Mouse (Mus musculus) heart, embryonic 14.5 days (tissue): Measurements from ENCODE around the gene Cdkn1b. TPM values are rescaled to one million over a fixed set of nuclear protein-coding genes. Genes with fewer than 3 reads are reported as not detected.

Source experiments
- ATAC-seq: fragments of 200-750 bp; cut with Nextera tagmentation; 2 replicates; pipeline ENCODE4 v1.8.0; 2017; ENCODE audit warnings: low read depth, moderate TSS enrichment; ENCODE audit not compliant: insufficient number of reproducible peaks, insufficient read depth, low FRiP score
- H3K27ac ChIP-seq, 2 experiments: fragments of 200-500 bp in 1 of 2; fragments of 300-500 bp in 1 of 2; sonication (generic) in 1 of 2; replicated peaks in 1 of 2; 2 replicates each; pipeline ENCODE4 v1.5.1; 2012 to 2014; ENCODE audit warnings: low read depth in 2 of 2, low read length in 2 of 2, control low read depth in 1 of 2, mild to moderate bottlenecking in 1 of 2, mixed read lengths in 1 of 2; ENCODE audit not compliant: control insufficient read depth in 1 of 2, insufficient read depth in 1 of 2
- H3K27me3 ChIP-seq: fragments of 300-500 bp; sonication (generic); 2 replicates; pipeline ENCODE4 v1.6.1; 2014; ENCODE audit warnings: mild to moderate bottlenecking, low read length, control low read depth; ENCODE audit not compliant: control insufficient read depth, insufficient read depth
- H3K36me3 ChIP-seq: fragments of 300-500 bp; sonication (generic); 2 replicates; pipeline ENCODE4 v1.6.1; 2014; ENCODE audit warnings: mild to moderate bottlenecking, control low read depth, low read length, mixed read lengths; ENCODE audit not compliant: control insufficient read depth, insufficient read depth
- H3K4me1 ChIP-seq, 2 experiments: fragments of 200-500 bp in 1 of 2; fragments of 300-500 bp in 1 of 2; sonication (generic) in 1 of 2; 2 replicates each; pipeline ENCODE4 v1.6.1; 2012 to 2014; ENCODE audit warnings: low read length in 2 of 2, control low read depth in 1 of 2, mixed read lengths in 1 of 2; ENCODE audit not compliant: control insufficient read depth in 2 of 2, insufficient read depth in 2 of 2
- H3K4me2 ChIP-seq: fragments of 300-500 bp; sonication (generic); 2 replicates; pipeline ENCODE4 v1.6.1; 2014; ENCODE audit warnings: mild to moderate bottlenecking, low read length
- H3K4me3 ChIP-seq, 2 experiments: fragments of 200-500 bp in 1 of 2; fragments of 300-500 bp in 1 of 2; sonication (generic) in 1 of 2; 2 replicates each; pipeline ENCODE4 v1.5.1; 2012 to 2014; ENCODE audit warnings: low read length in 2 of 2, mild to moderate bottlenecking in 2 of 2, control low read depth in 1 of 2, low read depth in 1 of 2, moderate library complexity in 1 of 2; ENCODE audit not compliant: control insufficient read depth in 1 of 2, insufficient read depth in 1 of 2
- H3K9ac ChIP-seq: fragments of 300-500 bp; sonication (generic); 2 replicates; pipeline ENCODE4 v1.6.1; 2014; ENCODE audit warnings: mild to moderate bottlenecking, low read length
- H3K9me3 ChIP-seq: fragments of 300-500 bp; sonication (generic); 2 replicates; pipeline ENCODE4 v1.6.1; 2016; ENCODE audit warnings: low read length, control low read depth; ENCODE audit not compliant: control insufficient read depth
- WGBS: fragments of 180-500 bp; shearing (Covaris S2); extraction: QIAGEN DNeasy Blood & Tissue Kit; methylation state at CpG from one replicate; pipeline ENCODE4 v1.1.7; 2014; 5-methylcytosine and 5-hydroxymethylcytosine counted together
- polyA plus RNA-seq: library from polyadenylated mRNA; unstranded; fragments of >200 nt; fragmentation: Nextera tagmentation; extraction: Ambion mirVana; gene quantifications from 2 replicates; pipeline ENCODE4 v1.2.1, GENCODE M21; 2014

Gene Cdkn1b
- polyA plus RNA-seq, 1 experiment from 2014 or later = 21.0 TPM

DNA sequence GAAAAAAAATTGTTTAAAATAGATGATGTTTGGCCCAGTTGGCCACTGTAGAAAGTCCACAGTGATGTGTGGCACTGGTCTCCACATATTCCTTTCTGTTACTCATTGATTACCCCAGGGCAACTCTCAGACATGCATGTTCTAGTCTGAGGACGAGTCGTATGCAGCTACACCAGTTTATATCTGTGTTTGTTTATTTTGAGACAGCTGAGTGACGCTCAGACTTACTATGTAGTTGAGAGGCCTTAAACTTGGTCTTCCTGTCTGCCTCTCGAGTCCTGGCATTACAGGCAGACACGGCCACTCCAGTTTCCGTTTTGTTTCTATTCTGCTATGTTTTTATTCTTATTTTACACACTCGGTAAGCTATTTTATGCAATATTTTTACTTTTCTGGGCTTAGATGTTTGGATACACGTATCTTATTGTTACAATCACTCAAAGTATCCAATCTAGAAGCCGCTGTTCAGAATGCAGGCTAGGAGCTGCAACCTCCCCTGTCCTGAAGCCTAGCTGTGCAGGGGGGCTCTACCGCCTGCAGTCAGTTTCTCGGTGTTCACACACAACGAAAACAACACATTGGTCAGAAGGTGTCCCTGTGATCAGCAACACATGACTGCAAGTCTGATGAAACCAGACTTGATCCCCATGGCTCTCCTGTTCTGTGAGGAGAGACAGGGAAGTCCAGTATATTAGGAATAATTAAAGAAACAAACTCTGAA is 12.4 kb downstream of the Cdkn1b start:
- peak overlapping the region; percentile 47 for H3K9ac ChIP-seq
- 61% methylated on average over 12 of the region's 12 CpGs for WGBS
- peaks cover 6 to 25% of the 10 kb centered on the region in 2 experiments for H3K4me1 ChIP-seq
- H3K36me3 ChIP-seq = 0 out of 2 replicates have a peak, but pooled peaks cover 13% of the 10 kb centered on the region
- H3K9me3 ChIP-seq = no peaks in the 10 kb centered on the region
- no peak overlapping the region for H3K4me3 ChIP-seq
- H3K27me3 ChIP-seq = no peaks in the 10 kb centered on the region
- H3K4me2 ChIP-seq = peak overlapping the region; percentile 47
- H3K27ac ChIP-seq = peak overlapping the region in 1 of 2 experiments; percentile 22; a peak in 2 of 4 replicates
- no peak for ATAC-seq

DNA sequence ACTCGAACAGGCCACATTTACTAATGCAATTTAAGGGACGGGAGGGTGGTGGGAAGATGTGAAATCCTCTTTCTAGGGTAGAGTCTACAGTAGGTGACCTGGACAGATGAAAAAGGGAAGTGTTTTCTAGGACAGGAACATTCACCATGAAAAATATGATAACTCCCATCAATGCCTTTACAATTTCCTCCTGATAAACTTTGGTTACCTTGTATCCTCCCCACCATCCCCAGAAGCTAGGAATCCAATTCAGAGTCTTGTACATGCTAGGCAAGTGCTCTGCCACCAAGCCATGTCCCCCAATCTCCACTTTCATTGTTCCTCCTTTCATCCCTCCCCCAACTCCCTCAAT is 13.0 kb downstream of the Cdkn1b start:
- H3K9me3 ChIP-seq = no peaks in the 10 kb centered on the region
- WGBS = 80% methylated on average over 2 of the region's 2 CpGs
- H3K36me3 ChIP-seq = 0 out of 2 replicates have a peak, but pooled peaks cover 13% of the 10 kb centered on the region
- H3K27ac ChIP-seq = no peak overlapping the region
- no peak for ATAC-seq
- H3K4me1 ChIP-seq = peaks cover 6 to 25% of the 10 kb centered on the region in 2 experiments
- H3K9ac ChIP-seq = no peak overlapping the region
- H3K4me3 ChIP-seq = no peak overlapping the region
- H3K27me3 ChIP-seq = no peaks in the 10 kb centered on the region
- H3K4me2 ChIP-seq = peak overlapping the region; percentile 47

DNA sequence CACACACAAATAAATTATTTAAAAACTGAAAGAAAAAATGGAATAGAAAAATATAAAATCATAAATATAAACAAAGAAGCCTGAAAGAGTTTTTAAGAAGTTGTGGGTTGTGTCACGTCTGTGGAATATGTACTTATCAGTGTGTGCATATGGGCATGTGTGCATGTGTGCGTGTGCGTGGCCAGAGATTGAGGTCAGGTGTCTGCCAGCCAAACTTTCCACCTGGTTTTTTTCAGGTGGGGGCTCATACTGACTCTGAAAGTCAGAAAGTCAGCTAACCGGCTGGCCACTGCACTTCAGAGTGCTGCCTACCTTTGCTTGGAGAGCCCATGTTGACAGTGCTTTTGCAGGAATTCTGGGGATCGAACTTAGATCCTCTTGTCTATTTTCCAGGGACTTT is 14.1 kb downstream of the Cdkn1b start:
- peaks cover 6 to 25% of the 10 kb centered on the region in 2 experiments for H3K4me1 ChIP-seq

DNA sequence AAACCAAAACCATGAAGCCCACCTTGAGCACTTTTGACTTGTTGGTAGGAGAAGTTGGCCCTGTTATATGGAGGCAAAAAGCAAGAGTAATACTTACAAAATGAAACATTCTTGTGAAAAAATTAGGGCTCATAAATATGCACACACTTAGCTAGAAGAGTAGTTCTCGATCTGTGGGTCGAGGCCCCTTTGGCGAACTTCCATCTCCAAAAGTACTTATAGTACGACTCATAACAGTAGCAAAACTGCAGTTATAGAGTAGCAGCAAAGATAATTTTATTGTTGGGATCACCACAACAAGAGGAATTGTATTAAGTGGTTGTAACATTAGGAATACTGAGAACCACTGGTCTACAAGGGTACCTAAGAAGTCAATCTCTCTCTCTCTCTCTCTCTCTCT is 19.6 kb downstream of the Cdkn1b start:
- Histone ChIP-seq H3K9me3 (no peaks in the 10 kb centered on the region), H3K36me3 (peaks cover 35% of the 10 kb centered on the region), H3K4me2 (no peak overlapping the region), H3K27ac (no peak overlapping the region), H3K9ac (no peak overlapping the region), H3K4me3 (no peak overlapping the region), H3K4me1 (peaks cover 2 to 21% of the 10 kb centered on the region in 2 experiments; a peak in 1 of 4 replicates), H3K27me3 (no peaks in the 10 kb centered on the region)
- no peak for ATAC-seq
- WGBS = 89% methylated on average over 4 of the region's 4 CpGs

More for the DNA sequence above, 14.1 kb downstream of the Cdkn1b start:
- 88% methylated on average over 5 of the region's 5 CpGs for WGBS
- no peak for ATAC-seq
- H3K27ac ChIP-seq = no peak overlapping the region
- H3K9ac ChIP-seq = no peak overlapping the region
- H3K9me3 ChIP-seq = no peaks in the 10 kb centered on the region
- 0 out of 2 replicates have a peak, but pooled peaks cover 13% of the 10 kb centered on the region for H3K36me3 ChIP-seq
- no peaks in the 10 kb centered on the region for H3K27me3 ChIP-seq
- H3K4me3 ChIP-seq = no peak overlapping the region
- no peak overlapping the region for H3K4me2 ChIP-seq

DNA sequence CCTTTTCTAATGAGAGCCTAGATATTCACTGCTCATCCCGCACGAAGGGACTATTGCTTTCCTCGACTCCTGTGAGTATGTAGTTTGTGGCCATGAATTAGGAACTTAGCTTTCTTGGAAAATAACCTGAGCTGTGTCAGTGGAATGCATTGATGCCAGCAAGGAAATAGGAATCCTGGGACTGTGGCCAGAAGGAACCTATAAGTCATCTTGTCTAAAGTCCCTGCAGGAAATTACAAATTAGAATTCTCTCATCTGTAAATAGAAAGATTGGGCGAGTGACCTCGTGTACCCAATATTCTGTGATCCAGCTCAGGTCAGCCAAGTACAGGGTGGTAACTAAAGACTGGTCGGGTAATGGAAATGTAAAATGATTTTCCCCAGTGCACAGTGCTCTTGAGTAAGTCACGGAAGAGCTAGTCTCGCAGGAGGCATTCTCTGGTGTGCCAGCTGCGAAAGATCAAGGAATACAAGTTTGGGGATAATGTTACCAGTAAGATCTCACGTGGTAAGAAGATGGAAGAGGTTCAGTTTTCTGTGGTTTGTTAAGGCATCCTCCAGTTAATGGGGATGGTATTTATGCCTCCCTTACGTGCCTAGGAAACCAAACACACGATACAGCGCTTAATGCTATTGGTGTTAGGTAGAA is 23.7 kb downstream of the Cdkn1b start:
- H3K4me2 ChIP-seq = no peak overlapping the region
- no peaks in the 10 kb centered on the region for H3K27me3 ChIP-seq
- H3K4me1 ChIP-seq = peaks cover 10 to 28% of the 10 kb centered on the region in 2 experiments
- ATAC-seq = no peak
- WGBS = 76% methylated on average over 13 of the region's 13 CpGs
- no peaks in the 10 kb centered on the region for H3K9me3 ChIP-seq
- H3K27ac ChIP-seq = peak overlapping the region in 1 of 2 experiments; percentile 10; a peak in 1 of 4 replicates
- H3K9ac ChIP-seq = peak overlapping the region; percentile 28; the same call in 1 of the 2 replicates
- peaks cover 30% of the 10 kb centered on the region for H3K36me3 ChIP-seq
- no peak overlapping the region for H3K4me3 ChIP-seq

DNA sequence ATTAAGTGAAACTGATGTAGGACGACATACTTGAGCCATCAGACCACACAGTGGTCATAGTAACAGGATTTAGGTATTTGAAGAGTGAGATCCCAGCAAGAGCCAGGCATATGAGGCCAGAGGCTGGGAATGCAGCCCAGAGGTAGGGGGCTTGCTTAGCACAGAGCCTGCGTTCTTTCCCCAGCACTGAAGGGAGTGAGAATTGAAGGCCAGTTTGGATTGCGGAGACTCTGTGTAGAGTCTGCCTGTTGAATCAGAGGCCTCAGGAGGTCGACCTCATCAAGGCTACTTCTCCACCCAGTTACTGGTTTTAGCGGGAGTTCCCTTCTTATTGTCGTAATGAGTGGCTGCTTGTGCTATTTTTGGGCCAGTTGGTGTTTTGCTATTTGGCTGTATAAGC is 25.9 kb downstream of the Cdkn1b start:
- peaks cover 10 to 28% of the 10 kb centered on the region in 2 experiments for H3K4me1 ChIP-seq
- peaks cover 22% of the 10 kb centered on the region for H3K36me3 ChIP-seq
- 33% methylated on average over 6 of the region's 6 CpGs for WGBS
- H3K4me2 ChIP-seq = no peak overlapping the region
- H3K9ac ChIP-seq = no peak overlapping the region
- H3K27me3 ChIP-seq = no peaks in the 10 kb centered on the region
- no peaks in the 10 kb centered on the region for H3K9me3 ChIP-seq
- peak overlapping the region; percentile 25 to 55 for H3K27ac ChIP-seq
- H3K4me3 ChIP-seq = no peak overlapping the region
- no peak for ATAC-seq

DNA sequence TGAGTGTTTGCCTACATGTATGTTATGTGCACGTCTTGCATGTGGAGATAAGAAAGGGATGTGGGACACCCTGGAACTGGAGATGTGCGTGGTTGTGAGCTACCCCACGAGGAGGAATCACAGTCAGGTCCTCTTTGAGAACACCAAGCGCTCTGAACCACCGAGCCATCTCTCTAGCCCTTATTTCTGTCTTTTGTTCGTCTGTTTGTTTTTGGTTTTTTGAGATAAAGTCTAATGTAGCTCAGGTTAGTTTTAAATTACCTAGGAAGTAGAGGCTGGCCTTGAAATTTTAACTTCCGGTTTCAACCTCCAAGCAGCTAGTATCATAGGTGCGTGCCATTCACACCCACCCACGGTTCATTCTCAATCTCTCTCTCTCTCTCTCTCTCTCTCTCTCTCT is 26.7 kb downstream of the Cdkn1b start:
- Histone ChIP-seq H3K36me3 (peaks cover 23% of the 10 kb centered on the region), H3K9ac (no peak overlapping the region), H3K4me1 (peaks cover 10 to 27% of the 10 kb centered on the region in 2 experiments), H3K9me3 (no peaks in the 10 kb centered on the region), H3K27ac (no peak overlapping the region; a peak in 1 of 4 replicates), H3K4me2 (no peak overlapping the region), H3K27me3 (no peaks in the 10 kb centered on the region), H3K4me3 (no peak overlapping the region)
- ATAC-seq = no peak
- 75% methylated on average over 9 of the region's 9 CpGs for WGBS
